11 mouse cellular contexts compared by ENCODE assay signal in the genomic region with DNA sequence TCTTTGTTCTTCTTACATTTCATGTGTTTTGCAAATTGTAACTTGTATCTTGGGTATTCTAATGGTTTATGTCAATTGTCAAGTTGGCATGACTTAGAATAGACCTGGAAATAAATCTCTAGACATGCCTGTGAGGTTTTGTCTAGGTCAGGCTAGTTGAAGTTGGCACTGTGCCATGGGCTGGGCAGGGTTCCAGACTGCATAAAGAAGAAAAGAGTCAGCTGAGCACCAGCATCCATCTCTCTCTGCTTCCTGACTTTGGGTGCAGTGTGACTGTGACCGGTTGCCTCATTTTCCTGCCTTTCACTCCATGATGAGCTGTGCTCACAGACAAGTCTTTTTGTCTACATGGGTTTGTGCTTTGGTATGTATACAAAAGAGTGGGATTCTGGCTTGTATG.
A peak's percentile ranks its signal among the peaks of the same experiment; 100 is the strongest.
DNase-seq lines count a peak whose midpoint lies in the region; ATAC-seq and TF ChIP-seq lines count a peak whose summit lies in the region.
"Had no signal": no experiment of that assay in that cellular context is flagged by ENCODE, and none has a peak within 500 bp of the region (broad histone marks: within the 10 kb centered on the region; RNA-seq: fewer than 3 reads in every experiment).

No protein-coding gene starts in this region.

- H3K4me3 ChIP-seq in heart, embryonic 12.5 days = no peak overlapping the region
- H3K4me3 ChIP-seq in layer of hippocampus, adult 2 months = no peak overlapping the region
- H3K4me3 ChIP-seq: hindbrain, embryonic 10.5 days; limb, embryonic 12.5 days had no signal

- TF ChIP-seq CTCF in layer of hippocampus, adult 2 months (conservative IDR thresholded peaks at IDR 0.05) = no peak

- no peaks in the 10 kb centered on the region for H3K9me3 ChIP-seq in heart, embryonic 12.5 days (replicated peaks)
- H3K9me3 ChIP-seq: hindbrain, embryonic 10.5 days; limb, embryonic 12.5 days had no signal

- H3K9ac ChIP-seq in heart, embryonic 12.5 days = no peak overlapping the region
- H3K9ac ChIP-seq: limb, embryonic 12.5 days had no signal

- 56% methylated on average over 1 of the region's 1 CpGs for WGBS in heart, embryonic 12.5 days

- no peak overlapping the region for H3K27ac ChIP-seq in heart, embryonic 12.5 days (ENCODE audit: poor library complexity, severe bottlenecking)
- H3K27ac ChIP-seq in layer of hippocampus, adult 2 months = no peak overlapping the region
- H3K27ac ChIP-seq: hindbrain, embryonic 10.5 days; limb, embryonic 12.5 days had no signal

- H3K4me1 ChIP-seq in heart, embryonic 12.5 days (replicated peaks) = no peaks in the 10 kb centered on the region
- H3K4me1 ChIP-seq: hindbrain, embryonic 10.5 days; limb, embryonic 12.5 days had no signal

- no peaks in the 10 kb centered on the region for H3K36me3 ChIP-seq in heart, embryonic 12.5 days
- H3K36me3 ChIP-seq: hindbrain, embryonic 10.5 days; limb, embryonic 12.5 days had no signal

- no peak overlapping the region for H3K4me2 ChIP-seq in heart, embryonic 12.5 days
- H3K4me2 ChIP-seq: limb, embryonic 12.5 days had no signal

- peak; percentile 32 for DNase-seq in heart, adult 8-10 months (ENCODE audit: low spot score)
- DNase-seq in right cerebral cortex, postnatal 14 days = peak; percentile 17
- no peak for DNase-seq in right cerebral cortex, postnatal 36 days (ENCODE audit: low spot score in 2 of 2)
- peak; percentile 30 to 57 for DNase-seq in heart, postnatal 14 days
- peak; percentile 10 for DNase-seq in ovary, postnatal 10 days (ENCODE audit: low spot score)
- DNase-seq in layer of hippocampus, adult 8-10 months (ENCODE audit: low spot score in 2 of 2) = no peak
- no peak for DNase-seq in layer of hippocampus, adult 2 months (ENCODE audit: low spot score in 2 of 2)

- no peak; the same call in 1 of the 2 replicates for ATAC-seq in heart, embryonic 12.5 days (ENCODE audit: insufficient number of reproducible peaks, low FRiP score)
- ATAC-seq: Patski had no signal

- intact Hi-C loops in heart, postnatal 14 days (cut with DNase I) = no loop called here

- no peaks in the 10 kb centered on the region for H3K27me3 ChIP-seq in heart, embryonic 12.5 days (replicated peaks)
- H3K27me3 ChIP-seq: limb, embryonic 12.5 days; Patski had no signal

Comparison
In these comparisons a context has a peak if more than half of its experiments do, and no peak if none do; other contexts are left out.
1. DNase-seq: peak in heart, adult 8-10 months (single experiment), right cerebral cortex, postnatal 14 days (single experiment), heart, postnatal 14 days (2 of 2) and ovary, postnatal 10 days (single experiment); none in right cerebral cortex, postnatal 36 days (0 of 2), layer of hippocampus, adult 8-10 months (0 of 2) and layer of hippocampus, adult 2 months (0 of 2).